Mouse (Mus musculus) myocyte (in vitro differentiated cells): Measurements from ENCODE around the gene Dnajb1.

Experiments
- CEBPB ChIP-seq: IDR thresholded peaks from 2 replicates; pipeline ENCODE4 v1.6.1; 2011; ENCODE audit warnings: mild to moderate bottlenecking, moderate library complexity; ENCODE audit not compliant: poor library complexity, insufficient read depth, severe bottlenecking
- E2F4 ChIP-seq: IDR thresholded peaks from one replicate; pipeline ENCODE4 v1.6.1; 2011; ENCODE audit warnings: mild to moderate bottlenecking, control low read depth, moderate library complexity; ENCODE audit not compliant: insufficient read depth
- MAX ChIP-seq: IDR thresholded peaks from one replicate; pipeline ENCODE4 v1.6.1; 2011; ENCODE audit warnings: low read depth, mild to moderate bottlenecking, control low read depth
- MYOD1 ChIP-seq, 3 experiments: IDR thresholded peaks; one replicate each; pipeline ENCODE4 v1.6.1; 2011; ENCODE audit warnings: control low read depth in 2 of 3, low read depth in 2 of 3, mild to moderate bottlenecking in 2 of 3, moderate library complexity in 1 of 3; ENCODE audit not compliant: insufficient read length in 2 of 3, control insufficient read depth in 1 of 3
- MYOG ChIP-seq, 3 experiments: IDR thresholded peaks; one replicate each; pipeline ENCODE4 v1.6.1; 2011; ENCODE audit warnings: control low read depth in 2 of 3, low read depth in 2 of 3, mild to moderate bottlenecking in 2 of 3; ENCODE audit not compliant: insufficient read length in 2 of 3, control insufficient read depth in 1 of 3, insufficient read depth in 1 of 3
- POLR2A ChIP-seq: IDR thresholded peaks from one replicate; pipeline ENCODE4 v1.6.1; 2011; ENCODE audit warnings: low read depth, mild to moderate bottlenecking, control low read depth, moderate library complexity; ENCODE audit not compliant: insufficient read length
- POLR2AphosphoS2 ChIP-seq: IDR thresholded peaks from one replicate; pipeline ENCODE4 v1.6.1; 2011; ENCODE audit warnings: low read depth, control low read depth; ENCODE audit not compliant: insufficient read length
- REST ChIP-seq: IDR thresholded peaks from one replicate; pipeline ENCODE4 v1.6.1; 2011; ENCODE audit warnings: mild to moderate bottlenecking, control low read depth, moderate library complexity; ENCODE audit not compliant: insufficient read depth, insufficient read length
- TCF12 ChIP-seq: IDR thresholded peaks from one replicate; pipeline ENCODE4 v1.6.1; 2011; ENCODE audit warnings: mild to moderate bottlenecking, control low read depth; ENCODE audit not compliant: poor library complexity, insufficient read depth, severe bottlenecking
- TCF3 ChIP-seq: IDR thresholded peaks from one replicate; pipeline ENCODE4 v1.6.1; 2011; ENCODE audit warnings: low read depth, control low read depth; ENCODE audit not compliant: insufficient read length
- USF1 ChIP-seq: IDR thresholded peaks from one replicate; pipeline ENCODE4 v1.6.1; 2011; ENCODE audit warnings: low read depth, mild to moderate bottlenecking, control low read depth, moderate library complexity

DNA sequence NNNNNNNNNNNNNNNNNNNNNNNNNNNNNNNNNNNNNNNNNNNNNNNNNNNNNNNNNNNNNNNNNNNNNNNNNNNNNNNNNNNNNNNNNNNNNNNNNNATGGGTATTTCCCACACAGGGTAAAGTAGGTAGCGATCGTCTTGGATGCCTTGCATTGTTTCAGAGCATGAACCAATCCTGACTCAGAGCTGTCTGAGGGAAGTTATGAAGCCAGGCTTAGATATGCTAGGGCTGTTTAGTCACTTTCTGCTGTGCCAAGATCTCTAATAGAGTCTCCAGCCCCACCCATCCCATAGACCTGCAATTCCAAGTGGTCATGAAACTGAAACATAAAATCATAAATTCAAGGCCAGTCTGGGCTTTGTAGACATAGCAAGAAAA, 5.4 kb upstream of the Dnajb1 start:
- no peak for TF ChIP-seq MYOG (IDR thresholded peaks at IDR 0.05; ENCODE audit: control insufficient read depth in 1 of 3, insufficient read depth in 1 of 3, insufficient read length in 2 of 3, low read depth in 2 of 3)
- no peak for TF ChIP-seq POLR2A
- TF ChIP-seq USF1, result no peak
- no peak for TF ChIP-seq MAX
- TF ChIP-seq REST, result no peak
- TF ChIP-seq E2F4, result no peak
- no peak for TF ChIP-seq POLR2AphosphoS2
- no peak for TF ChIP-seq MYOD1 (IDR thresholded peaks at IDR 0.05; ENCODE audit: control insufficient read depth in 1 of 3, insufficient read length in 2 of 3, low read depth in 2 of 3)
- no peak for TF ChIP-seq TCF12
- TF ChIP-seq TCF3, result no peak
- TF ChIP-seq CEBPB, result no peak
